Mouse (Mus musculus): ENCODE measurements at regions not wholly inside any gene's neighbourhood (a gene's known extent, or its start where the extent isn't known, plus 50 kb on each side); places are given as distances from the start of the nearest gene placed in this dataset.
A peak's percentile ranks its signal among the peaks of the same experiment; 100 is the strongest.

GRCm38 (mm10) chr2:160587015-160587835 is 58.5 kb upstream of the Top1 start:
- no peak for ATAC-seq

- no peak for ATAC-seq
Measured at GRCm38 (mm10) chr2:160588401-160588800, 57.3 kb upstream of the Top1 start.

GRCm38 (mm10) chr2:160590209-160590910 is 55.3 kb upstream of the Top1 start:
- ATAC-seq, result no peak

GRCm38 (mm10) chr2:160591446-160592180 is 54.1 kb upstream of the Top1 start:
- no peak for ATAC-seq

GRCm38 (mm10) chr2:160593035-160593434 is 52.7 kb upstream of the Top1 start:
- peak; percentile 46 for ATAC-seq
